Mouse (Mus musculus) kidney, embryonic 16.5 days (tissue): ENCODE data around the gene Isca2. TPM values are rescaled to one million over a fixed set of nuclear protein-coding genes. Genes with fewer than 3 reads are reported as not detected.

Experiments
- ATAC-seq: fragments of 200-750 bp; cut with Nextera tagmentation; 2 replicates; pipeline ENCODE4 v1.8.0; 2017; ENCODE audit warnings: moderate TSS enrichment; ENCODE audit not compliant: low FRiP score, low TSS enrichment
- H3K27ac ChIP-seq: fragments of 300-500 bp; sonication (generic); 2 replicates; pipeline ENCODE4 v1.5.1; 2014; ENCODE audit warnings: low read length
- H3K27me3 ChIP-seq: fragments of 300-500 bp; sonication (generic); 2 replicates; pipeline ENCODE4 v1.6.1; 2014; ENCODE audit warnings: low read length, control low read depth, mixed read lengths; ENCODE audit not compliant: insufficient read depth
- H3K36me3 ChIP-seq: fragments of 300-500 bp; sonication (generic); 2 replicates; pipeline ENCODE4 v1.6.1; 2014; ENCODE audit warnings: low read length, control low read depth, mixed read lengths; ENCODE audit not compliant: insufficient read depth
- H3K4me1 ChIP-seq: fragments of 300-500 bp; sonication (generic); 2 replicates; pipeline ENCODE4 v1.6.1; 2014; ENCODE audit warnings: low read length, control low read depth, mixed read lengths; ENCODE audit not compliant: insufficient read depth
- H3K4me2 ChIP-seq: fragments of 300-500 bp; sonication (generic); replicated peaks from 2 replicates; pipeline ENCODE4 v1.6.1; 2014; ENCODE audit warnings: low read depth, low read length
- H3K4me3 ChIP-seq: fragments of 300-500 bp; sonication (generic); 2 replicates; pipeline ENCODE4 v1.5.1; 2014; ENCODE audit warnings: mild to moderate bottlenecking, low read length
- H3K9ac ChIP-seq: fragments of 300-500 bp; sonication (generic); replicated peaks from 2 replicates; pipeline ENCODE4 v1.6.1; 2014; ENCODE audit warnings: low read length
- H3K9me3 ChIP-seq: fragments of 300-500 bp; sonication (generic); 2 replicates; pipeline ENCODE4 v1.6.1; 2016; ENCODE audit warnings: low read length, control low read depth
- WGBS: fragments of 180-500 bp; shearing (Covaris S2); extraction: QIAGEN DNeasy Blood & Tissue Kit; methylation state at CpG from one replicate; pipeline ENCODE4 v1.1.7; 2014; 5-methylcytosine and 5-hydroxymethylcytosine counted together
- polyA plus RNA-seq: library from polyadenylated mRNA; unstranded; fragments of >200 nt; fragmentation: Nextera tagmentation; extraction: Ambion mirVana; gene quantifications from 2 replicates; pipeline ENCODE4 v1.2.1, GENCODE M21; 2015

The Isca2 gene
- polyA plus RNA-seq: 148 and 150 TPM in 2 replicates

GRCm38 (mm10) chr12:84772726-84773441, at the start of gene Isca2, which contains the start of gene Npc2:
TSS of gene Isca2 (plus strand) at chr12:84773251.
TSS of gene Npc2 (minus strand) at chr12:84773152.
- no peaks in the 10 kb centered on the region for H3K9me3 ChIP-seq
- peaks cover 25% of the 10 kb centered on the region for H3K4me1 ChIP-seq
- under 1% methylated on average over 50 of the region's 50 CpGs for WGBS
- ATAC-seq: peak; percentile 100
- H3K27ac ChIP-seq: peak within 1 kb of the TSS; percentile 88
- H3K27me3 ChIP-seq: no peaks in the 10 kb centered on the region
- no peaks in the 10 kb centered on the region for H3K36me3 ChIP-seq
- peak within 1 kb of the TSS; percentile 57 for H3K4me3 ChIP-seq
- H3K9ac ChIP-seq: peak within 1 kb of the TSS; percentile 86
- peak within 1 kb of the TSS; percentile 83 for H3K4me2 ChIP-seq

DNA sequence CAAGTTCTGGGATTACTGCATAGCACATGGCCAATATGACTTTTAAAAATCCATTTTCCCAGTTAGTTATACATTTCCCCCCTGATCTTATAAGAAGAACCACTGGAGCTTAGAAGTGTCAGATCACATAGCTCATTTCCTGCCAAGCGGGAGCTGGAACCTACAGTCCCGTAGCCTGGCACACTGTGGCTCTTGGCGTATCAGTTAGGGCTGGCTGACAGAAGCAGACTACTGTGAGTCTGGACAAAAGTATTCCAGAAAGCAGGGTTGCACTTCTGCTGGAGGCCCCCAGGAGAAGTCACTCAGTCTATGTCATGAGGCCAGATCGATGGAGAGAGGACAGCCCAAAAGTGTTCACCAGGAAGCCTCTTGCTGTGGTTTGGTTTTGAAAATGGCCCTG, 46.7 kb upstream of the Isca2 start:
- H3K27ac ChIP-seq: peak overlapping the region; percentile 32; the same call in 1 of the 2 replicates
- no peak overlapping the region for H3K9ac ChIP-seq
- no peak overlapping the region for H3K4me3 ChIP-seq
- peaks cover 16% of the 10 kb centered on the region for H3K4me1 ChIP-seq
- H3K4me2 ChIP-seq: no peak overlapping the region
- peaks cover 13% of the 10 kb centered on the region for H3K27me3 ChIP-seq
- H3K9me3 ChIP-seq: no peaks in the 10 kb centered on the region
- no peak for ATAC-seq
- no peaks in the 10 kb centered on the region for H3K36me3 ChIP-seq
- WGBS: 47% methylated on average over 4 of the region's 4 CpGs

DNA sequence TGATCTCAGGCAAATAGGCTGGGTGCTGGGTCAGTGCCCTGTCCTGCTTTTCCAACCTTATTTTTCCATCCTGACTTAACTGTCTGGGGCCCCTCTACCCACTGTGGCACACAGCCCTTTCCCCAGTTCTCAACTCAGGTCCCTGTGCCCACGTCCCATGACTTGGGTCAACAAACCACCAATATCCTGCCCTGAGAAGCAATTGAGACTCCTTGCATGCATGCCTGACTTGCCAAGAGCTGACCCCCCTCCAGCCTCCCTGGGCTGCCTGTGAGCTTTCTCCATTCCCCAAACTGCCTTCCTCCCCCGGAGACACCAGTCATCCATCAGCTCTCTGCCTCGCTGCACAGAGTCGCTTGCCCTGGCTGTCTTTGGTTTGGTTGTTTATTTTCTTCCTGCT, 46.1 kb upstream of the Isca2 start:
- no peak overlapping the region for H3K4me2 ChIP-seq
- no peak overlapping the region for H3K9ac ChIP-seq
- WGBS: 8% methylated on average over 4 of the region's 4 CpGs
- H3K36me3 ChIP-seq: no peaks in the 10 kb centered on the region
- H3K27me3 ChIP-seq: peaks cover 13% of the 10 kb centered on the region; the same call in 1 of the 2 replicates
- H3K27ac ChIP-seq: peak overlapping the region; percentile 32; the same call in 1 of the 2 replicates
- ATAC-seq: peak; percentile 87
- H3K9me3 ChIP-seq: no peaks in the 10 kb centered on the region
- no peak overlapping the region for H3K4me3 ChIP-seq
- peaks cover 16% of the 10 kb centered on the region for H3K4me1 ChIP-seq

- H3K9ac ChIP-seq: no peak overlapping the region
- WGBS: 19% methylated on average over 5 of the region's 5 CpGs
- no peaks in the 10 kb centered on the region for H3K9me3 ChIP-seq
- no peak overlapping the region for H3K4me3 ChIP-seq
- no peak overlapping the region for H3K27ac ChIP-seq
- H3K4me1 ChIP-seq: peaks cover 16% of the 10 kb centered on the region
- H3K36me3 ChIP-seq: no peaks in the 10 kb centered on the region
- ATAC-seq: peak; percentile 81
- peaks cover 10% of the 10 kb centered on the region; the same call in 1 of the 2 replicates for H3K27me3 ChIP-seq
- no peak overlapping the region for H3K4me2 ChIP-seq
Observed at GRCm38 (mm10) chr12:84727434-84727833, 45.6 kb upstream of the Isca2 start.

DNA sequence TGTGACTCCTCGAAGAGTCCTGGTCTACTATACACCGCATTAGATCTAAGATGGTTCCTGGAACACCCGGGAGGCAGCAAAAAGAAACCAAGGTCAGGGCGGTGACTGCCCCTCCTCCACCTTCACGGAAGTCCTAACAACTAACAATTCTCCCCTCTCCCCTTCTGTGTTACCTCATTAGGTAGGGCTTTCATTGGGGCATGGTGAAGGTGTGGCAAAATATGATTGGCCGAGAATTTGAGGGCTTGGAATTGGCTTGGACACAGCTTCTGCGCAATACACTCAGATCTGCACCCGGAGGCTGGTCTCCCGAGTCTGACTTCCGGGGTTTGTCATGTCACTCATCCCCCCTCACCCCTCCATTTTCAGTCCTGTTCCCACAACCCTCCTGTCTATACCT, 44.6 kb upstream of the Isca2 start:
- Histone ChIP-seq H3K4me2 (no peak overlapping the region), H3K27me3 (peaks cover 20% of the 10 kb centered on the region; the same call in 1 of the 2 replicates), H3K9ac (no peak overlapping the region), H3K9me3 (no peaks in the 10 kb centered on the region), H3K4me3 (no peak overlapping the region), H3K4me1 (peaks cover 16% of the 10 kb centered on the region), H3K27ac (no peak overlapping the region), H3K36me3 (no peaks in the 10 kb centered on the region)
- no peak for ATAC-seq
- WGBS: 95% methylated on average over 10 of the region's 10 CpGs

GRCm38 (mm10) chr12:84733366-84733765, 39.7 kb upstream of the Isca2 start:
- H3K9ac ChIP-seq: no peak overlapping the region
- H3K9me3 ChIP-seq: no peaks in the 10 kb centered on the region
- WGBS: 68% methylated on average over 13 of the region's 13 CpGs
- no peak overlapping the region for H3K27ac ChIP-seq
- H3K36me3 ChIP-seq: no peaks in the 10 kb centered on the region
- H3K4me2 ChIP-seq: no peak overlapping the region
- no peaks in the 10 kb centered on the region for H3K4me1 ChIP-seq
- peaks cover 32% of the 10 kb centered on the region for H3K27me3 ChIP-seq
- no peak overlapping the region for H3K4me3 ChIP-seq
- no peak for ATAC-seq

DNA sequence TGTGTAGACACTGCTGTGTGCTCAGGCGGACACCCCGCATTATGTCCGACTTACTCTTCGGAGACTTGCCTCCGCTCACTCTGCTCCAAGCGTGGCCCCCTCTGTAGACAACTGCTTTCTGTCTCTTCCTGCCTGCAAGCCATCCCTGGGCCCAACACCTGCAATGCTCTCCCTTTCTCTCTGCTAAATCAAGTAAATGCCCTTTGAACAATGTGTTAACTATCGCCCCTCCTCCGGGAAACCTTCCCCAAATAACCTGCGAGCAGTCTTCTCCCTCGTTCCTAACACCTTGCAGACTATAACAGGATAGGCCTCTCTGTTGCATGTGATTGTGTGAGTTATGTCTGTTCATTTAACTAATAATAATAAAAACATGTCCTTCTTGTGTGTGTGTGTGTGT, 29.6 kb upstream of the Isca2 start:
- 78% methylated on average over 10 of the region's 10 CpGs for WGBS
- no peak for ATAC-seq
- H3K9me3 ChIP-seq: no peaks in the 10 kb centered on the region

DNA sequence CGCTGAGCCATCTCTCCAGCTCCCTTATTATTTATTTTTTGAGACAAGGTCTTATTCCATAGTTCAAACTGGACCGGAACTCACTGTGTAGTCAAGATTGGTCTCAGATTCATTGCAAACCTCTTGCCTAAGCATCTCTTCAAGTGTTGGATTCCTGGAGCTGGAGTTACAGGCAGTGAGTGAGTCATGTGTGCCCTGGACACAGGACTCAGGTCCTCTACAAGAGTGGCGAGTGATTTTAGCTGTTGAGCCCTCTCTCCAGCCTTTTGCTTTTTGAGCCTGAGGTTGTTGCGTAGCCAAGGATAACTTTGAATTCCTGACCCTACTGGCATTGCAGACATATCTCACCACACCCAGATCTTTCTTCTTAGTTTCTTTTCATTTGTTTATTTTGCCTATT, 27.4 kb upstream of the Isca2 start:
- Histone ChIP-seq H3K9me3 (no peaks in the 10 kb centered on the region), H3K4me2 (no peak overlapping the region), H3K4me3 (no peak overlapping the region), H3K27ac (no peak overlapping the region), H3K27me3 (peaks cover 15% of the 10 kb centered on the region; the same call in 1 of the 2 replicates), H3K4me1 (no peaks in the 10 kb centered on the region), H3K9ac (no peak overlapping the region), H3K36me3 (no peaks in the 10 kb centered on the region)
- no peak for ATAC-seq
- 70% methylated on average over 4 of the region's 4 CpGs for WGBS

More for the DNA sequence above, 29.6 kb upstream of the Isca2 start:
- Histone ChIP-seq H3K27me3 (peaks cover 9% of the 10 kb centered on the region; the same call in 1 of the 2 replicates), H3K27ac (no peak overlapping the region), H3K4me1 (no peaks in the 10 kb centered on the region), H3K4me3 (no peak overlapping the region), H3K36me3 (no peaks in the 10 kb centered on the region), H3K9ac (no peak overlapping the region), H3K4me2 (no peak overlapping the region)

GRCm38 (mm10) chr12:84748134-84748533, 24.9 kb upstream of the Isca2 start:
- H3K27me3 ChIP-seq: peaks cover 15% of the 10 kb centered on the region; the same call in 1 of the 2 replicates
- no peak for ATAC-seq
- H3K4me1 ChIP-seq: no peaks in the 10 kb centered on the region
- H3K36me3 ChIP-seq: no peaks in the 10 kb centered on the region
- H3K4me2 ChIP-seq: no peak overlapping the region
- no peak overlapping the region for H3K27ac ChIP-seq
- 58% methylated on average over 3 of the region's 3 CpGs for WGBS
- H3K4me3 ChIP-seq: no peak overlapping the region
- no peaks in the 10 kb centered on the region for H3K9me3 ChIP-seq
- H3K9ac ChIP-seq: no peak overlapping the region

- H3K9ac ChIP-seq: no peak overlapping the region
- no peaks in the 10 kb centered on the region for H3K9me3 ChIP-seq
- 33% methylated on average over 14 of the region's 14 CpGs for WGBS
- H3K4me2 ChIP-seq: no peak overlapping the region
- H3K36me3 ChIP-seq: peaks cover 3% of the 10 kb centered on the region; the same call in 1 of the 2 replicates
- no peak overlapping the region for H3K4me3 ChIP-seq
- peaks cover 15% of the 10 kb centered on the region; the same call in 1 of the 2 replicates for H3K27me3 ChIP-seq
- H3K27ac ChIP-seq: no peak overlapping the region
- ATAC-seq: no peak
- H3K4me1 ChIP-seq: no peaks in the 10 kb centered on the region
Observed at GRCm38 (mm10) chr12:84750661-84751060, 22.4 kb upstream of the Isca2 start.
